Mouse (Mus musculus): Measurements from ENCODE around the gene Srsf1.

DNA sequence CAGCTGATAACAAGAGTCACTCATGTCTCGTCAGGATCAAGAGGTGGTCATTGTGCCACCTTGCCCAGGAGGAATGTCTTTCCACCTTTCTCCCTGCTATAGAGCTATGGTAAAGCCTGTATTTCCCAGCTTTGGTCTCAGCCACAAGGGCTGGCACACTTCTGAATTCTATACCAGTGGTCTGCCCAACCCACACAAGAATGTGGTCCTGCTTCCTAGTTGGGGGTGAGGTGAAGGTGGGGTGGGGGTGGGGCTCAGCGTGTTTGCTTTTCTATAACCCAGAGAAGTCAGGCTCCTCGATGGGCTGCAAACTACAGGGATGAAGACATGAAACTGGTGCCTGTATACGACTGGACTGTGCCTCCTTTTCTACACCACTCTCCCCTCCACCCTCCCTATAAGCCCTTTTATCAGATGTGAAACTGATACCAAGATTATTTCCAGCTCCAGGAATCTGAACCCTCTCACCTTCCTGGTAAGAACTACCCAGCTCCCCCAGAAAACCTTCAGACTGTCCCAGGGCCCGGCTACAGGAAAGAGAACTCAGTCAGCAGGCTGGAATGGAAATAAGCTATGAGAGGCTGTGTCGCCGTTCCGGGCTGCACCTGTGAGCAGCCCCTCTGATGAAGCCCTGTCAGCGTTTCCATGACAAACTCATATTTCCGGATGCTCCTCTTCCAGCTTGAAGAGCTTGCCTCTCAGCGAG is 35.8 kb upstream of the Srsf1 start:
- TF ChIP-seq POLR2A (IDR thresholded peaks at IDR 0.05; ENCODE audit: borderline replicate concordance, extremely low read depth, low read depth, low read length) = no peak
- no peak for TF ChIP-seq CTCF (IDR thresholded peaks at IDR 0.05; ENCODE audit: insufficient read depth, low read length)
